Mouse (Mus musculus) skeletal muscle tissue, postnatal 0 days (tissue): ENCODE results near the gene Hacl1. TPM values are rescaled to one million over a fixed set of nuclear protein-coding genes. Genes with fewer than 3 reads are reported as not detected.

ENCODE experiments used
- polyA plus RNA-seq: library from polyadenylated mRNA; unstranded; fragments of >200 nt; fragmentation: Nextera tagmentation; extraction: Ambion mirVana; gene quantifications from 2 replicates; pipeline ENCODE4 v1.2.1, GENCODE M21; 2015

The Hacl1 gene
- 12.3 and 31.1 TPM in 2 replicates for polyA plus RNA-seq

DNA sequence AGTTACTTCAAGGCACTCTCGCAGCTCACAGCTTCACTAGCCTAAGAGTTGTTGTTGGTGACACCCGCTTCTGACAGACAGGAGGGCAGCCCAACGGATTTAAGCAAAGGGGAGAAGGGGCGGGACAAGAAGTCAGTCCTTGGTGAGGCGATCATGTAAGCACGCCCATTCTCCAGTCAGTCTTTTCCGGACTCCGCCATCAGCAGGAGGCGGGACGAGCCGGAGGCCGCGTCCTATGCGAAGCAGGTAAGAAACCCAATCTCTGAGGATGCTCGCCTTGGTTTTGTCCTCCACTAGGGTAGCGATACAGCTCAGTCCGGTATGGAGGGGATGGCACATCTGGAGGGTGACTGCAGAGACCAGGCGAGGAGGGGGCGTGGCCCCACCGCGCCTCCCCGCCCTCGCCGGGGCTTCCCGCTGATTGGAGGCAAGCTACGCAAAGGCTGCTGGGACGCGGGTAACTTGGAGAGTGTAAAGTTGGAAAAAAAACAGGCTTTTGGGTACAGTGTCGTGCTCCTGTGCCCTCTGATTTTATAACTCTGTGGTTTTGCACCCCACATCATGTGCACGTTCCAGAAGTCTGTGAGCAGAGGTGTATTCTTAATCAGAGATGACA is at the start of gene Hacl1, which contains the start of gene Btd:
Gene Hacl1 (minus strand): TSS at position 397 of the 616 bp plus-strand sequence.
Gene Btd (plus strand): TSS at position 139 of the 616 bp plus-strand sequence.

DNA sequence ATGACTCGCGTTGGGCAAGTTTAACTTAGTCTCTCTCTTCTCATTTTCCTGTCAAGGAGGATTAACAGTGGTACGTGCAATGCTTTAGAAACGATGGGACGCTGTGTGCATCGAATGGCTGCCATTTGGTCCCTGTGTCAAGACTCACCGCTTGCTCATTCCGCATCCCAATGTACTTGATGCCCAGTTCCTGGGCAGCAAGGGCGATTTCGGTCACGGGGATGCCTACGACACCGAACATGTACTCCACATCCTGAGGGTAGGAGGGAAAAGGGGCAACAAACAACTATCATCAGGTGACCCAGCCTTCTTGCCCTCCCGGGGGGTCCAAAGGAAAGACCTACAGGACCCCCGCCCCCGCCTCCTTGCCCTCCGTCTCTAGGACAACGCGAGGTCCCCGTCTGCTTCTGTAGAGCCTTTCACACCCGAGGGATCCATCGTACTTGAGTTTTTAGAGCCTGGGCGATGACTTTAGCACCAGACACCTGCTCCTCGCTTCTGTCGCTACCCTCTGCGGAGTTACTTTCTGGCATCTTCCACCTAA is 668 bp downstream of the Hacl1 start, which contains the start of gene Gm49387:
Gene Gm49387 (minus strand): TSS at position 533 of the 544 bp plus-strand sequence.

DNA sequence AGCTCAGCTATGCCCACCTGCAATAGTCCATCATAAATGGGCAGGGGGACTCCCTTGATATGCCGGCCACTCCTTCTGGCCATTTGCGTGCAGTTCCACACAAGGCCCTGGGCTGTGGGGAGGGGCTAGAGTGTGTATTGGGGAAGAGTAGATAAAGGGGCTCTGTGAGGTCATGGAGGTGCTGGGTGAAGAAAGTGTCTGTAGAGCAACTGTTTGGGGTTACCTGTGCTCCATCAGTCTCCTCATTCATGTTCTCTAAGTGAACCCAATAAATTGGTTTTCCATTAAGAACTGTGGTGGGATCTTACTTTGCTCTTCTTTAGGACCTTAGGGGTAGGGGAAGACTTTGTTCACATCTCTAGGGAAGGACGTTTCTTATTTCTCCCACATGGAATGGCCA is 49.8 kb downstream of the Hacl1 start, which contains the start of gene Colq:
Gene Colq (minus strand): TSS at position 101 of the 400 bp plus-strand sequence.

Other genes starting within 250 kb of the Hacl1 start
- gene Sh3bp5, start 205.2 kb downstream of the Hacl1 start, polyA plus RNA-seq, result 47.5 and 49.3 TPM in 2 replicates
- gene Eaf1, start 146.9 kb downstream of the Hacl1 start, polyA plus RNA-seq, result 10.3 and 11.2 TPM in 2 replicates
- 27.4 and 29.4 TPM in 2 replicates for gene Mettl6, start 146.2 kb downstream of the Hacl1 start, polyA plus RNA-seq
- 12.1 and 14.9 TPM in 2 replicates for gene Colq, start 49.9 kb downstream of the Hacl1 start, polyA plus RNA-seq
- 2.8 and 5.7 TPM in 2 replicates for gene Gm49387, start 408 bp downstream of the Hacl1 start, polyA plus RNA-seq
- gene Btd, start 258 bp downstream of the Hacl1 start, polyA plus RNA-seq, result 17.4 and 22.4 TPM in 2 replicates
- 6.2 and 7.3 TPM in 2 replicates for gene Ankrd28, start 189.4 kb upstream of the Hacl1 start, polyA plus RNA-seq